Mouse (Mus musculus) gonadal fat pad, adult 2 months (tissue): Measurements from ENCODE around the gene Wdr6. TPM values are rescaled to one million over a fixed set of nuclear protein-coding genes. Genes with fewer than 3 reads are reported as not detected.
A peak's percentile ranks its signal among the peaks of the same experiment; 100 is the strongest.

Experiments
- DNase-seq: peaks from one replicate; pipeline ENCODE4 v3.0.0-alpha.2; 2012; ENCODE audit warnings: low read depth
- polyA plus RNA-seq: library from polyadenylated mRNA; depleted of rRNA; stranded (reverse); fragments of >200 nt; gene quantifications from 2 replicates; pipeline ENCODE4 v1.2.3, GENCODE M21; 2012

Gene Wdr6
- polyA plus RNA-seq, 1 experiment: 48.1 TPM

GRCm38 (mm10) chr9:108573774-108574690 lies 4.5 kb downstream of the Wdr6 start:
- no peak for DNase-seq

- no peak for DNase-seq
These were observed 6.2 kb downstream of the Wdr6 start for GRCm38 (mm10) chr9:108572321-108572720.

- DNase-seq: no peak
These were observed 7.1 kb downstream of the Wdr6 start for GRCm38 (mm10) chr9:108571401-108571973.

- no peak for DNase-seq
These were observed 8.2 kb downstream of the Wdr6 start for GRCm38 (mm10) chr9:108570207-108570896.

GRCm38 (mm10) chr9:108569381-108570206 lies 8.9 kb downstream of the Wdr6 start, which contains the start of gene Dalrd3:
Gene Dalrd3 (plus strand): TSS chr9:108569886.
- no peak for DNase-seq

- DNase-seq: no peak
These were observed 10.0 kb downstream of the Wdr6 start for GRCm38 (mm10) chr9:108568511-108568921.

- no peak for DNase-seq
These were observed 10.6 kb downstream of the Wdr6 start for GRCm38 (mm10) chr9:108567931-108568419.

- DNase-seq: peak; percentile 79
These were observed 11.4 kb downstream of the Wdr6 start, which contains the start of gene Ndufaf3 for GRCm38 (mm10) chr9:108566815-108567776. Gene Ndufaf3 (minus strand): TSS chr9:108567434.

GRCm38 (mm10) chr9:108565881-108566814 lies 12.4 kb downstream of the Wdr6 start:
- DNase-seq: no peak

GRCm38 (mm10) chr9:108564131-108564530 lies 14.4 kb downstream of the Wdr6 start:
- no peak for DNase-seq

- DNase-seq: no peak
These were observed 14.9 kb downstream of the Wdr6 start for GRCm38 (mm10) chr9:108563671-108564070.

- DNase-seq: no peak
These were observed 18.2 kb downstream of the Wdr6 start, which contains the start of gene Impdh2 for GRCm38 (mm10) chr9:108560227-108560841. Gene Impdh2 (plus strand): TSS chr9:108560286.

GRCm38 (mm10) chr9:108559169-108559568 lies 19.4 kb downstream of the Wdr6 start:
- no peak for DNase-seq

GRCm38 (mm10) chr9:108546875-108547274 lies 31.7 kb downstream of the Wdr6 start:
- DNase-seq: no peak

- no peak for DNase-seq
These were observed 32.6 kb downstream of the Wdr6 start for GRCm38 (mm10) chr9:108545986-108546385.

GRCm38 (mm10) chr9:108540846-108541245 lies 37.7 kb downstream of the Wdr6 start:
- no peak for DNase-seq

GRCm38 (mm10) chr9:108531496-108531895 lies 47.0 kb downstream of the Wdr6 start:
- no peak for DNase-seq

GRCm38 (mm10) chr9:108530954-108531353 lies 47.6 kb downstream of the Wdr6 start:
- no peak for DNase-seq
